Mouse (Mus musculus): ENCODE measurements around the gene Alyref. TPM values are rescaled to one million over a fixed set of nuclear protein-coding genes. Genes with fewer than 3 reads are reported as not detected.

Alyref gene
- total RNA-seq (2021), result 10 to 100 TPM; 80.7 to 92.4 TPM
- long read RNA-seq, experiment 1, transcript Alyref-201 (6 exons, 3,527 nt), result major isoform, 45 of 49 reads
- long read RNA-seq, experiment 1, partial matches to known transcripts, result 1 of 49 reads
- long read RNA-seq, experiment 1, other reads (novel, unspliced or antisense), result 3 of 49 reads
- long read RNA-seq, experiment 2, transcript Alyref-201 (6 exons, 3,527 nt), result major isoform, 115 of 124 reads
- long read RNA-seq, experiment 2, partial matches to known transcripts, result 1 of 124 reads
- long read RNA-seq, experiment 2, other reads (novel, unspliced or antisense), result 8 of 124 reads

GRCm38 (mm10) chr11:120598283-120598989 is at the start of gene Alyref, which contains the start of gene Anapc11:
Gene Alyref, minus strand, starts transcription at chr11:120598365.
Gene Anapc11, plus strand, starts transcription at chr11:120598421.
- DNase-seq (ENCODE audit: low spot score in 2 of 2), result peak; percentile 94 to 96

DNA sequence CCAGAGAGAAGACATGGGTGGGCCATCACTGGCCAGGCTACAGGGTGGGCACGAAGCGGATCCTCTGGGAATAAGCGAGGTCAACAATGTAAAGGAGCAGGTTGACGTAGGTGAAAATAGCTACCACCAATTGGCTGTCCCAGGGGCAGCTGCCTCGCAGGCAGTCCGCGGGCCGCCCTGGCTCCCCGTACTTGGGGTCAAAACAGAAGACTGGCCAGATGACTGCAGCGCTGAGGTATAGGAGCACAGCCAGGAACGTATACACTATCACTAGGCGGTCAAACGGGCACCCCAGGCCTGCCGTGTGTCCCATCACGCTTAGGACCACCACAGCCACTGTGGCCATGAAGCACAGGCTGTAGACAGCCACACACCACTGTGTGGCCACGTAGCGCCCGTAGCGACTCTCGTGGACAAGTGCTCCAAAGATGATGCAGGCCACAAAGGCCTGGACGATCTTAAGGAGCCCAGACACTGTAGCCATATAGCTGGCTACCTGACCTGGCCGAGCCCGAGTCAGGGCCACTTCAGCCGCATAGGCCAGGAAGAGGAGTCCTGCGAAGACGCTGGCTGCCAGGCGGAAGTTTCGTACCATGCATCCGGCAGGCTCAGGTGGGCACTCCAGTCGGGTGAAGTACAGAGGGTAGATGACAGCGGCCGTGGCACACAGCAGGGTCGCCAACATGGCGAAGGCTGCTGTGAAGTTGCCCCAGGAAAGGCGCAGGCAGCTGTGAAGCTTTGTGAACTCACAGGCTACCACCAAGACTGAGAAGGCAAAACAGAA is 49.1 kb upstream of the Alyref start:
- no peak for DNase-seq (ENCODE audit: low spot score in 2 of 2)

DNA sequence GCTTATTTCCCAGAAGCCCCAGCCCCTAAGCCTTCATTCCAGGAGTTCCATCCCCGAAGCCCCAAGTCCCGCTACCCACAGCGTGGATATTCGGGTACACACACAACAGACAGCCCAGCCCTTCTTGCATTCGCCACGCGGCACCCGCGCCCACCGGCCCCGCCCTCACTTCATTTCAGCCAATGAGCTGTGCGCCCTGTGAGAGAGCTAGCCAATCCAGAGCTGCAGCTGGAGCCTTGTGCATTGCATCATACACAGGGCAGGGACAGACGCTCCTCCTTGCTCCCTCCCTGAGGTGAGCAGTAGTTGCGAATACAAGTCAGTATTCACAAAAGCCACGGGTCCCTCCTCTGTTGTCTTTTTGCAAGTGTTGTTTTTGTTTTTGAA is 45.4 kb upstream of the Alyref start, which contains the start of gene Pycr1:
Pycr1 (minus strand) TSS at position 169 of the 387 bp plus-strand sequence.
- peak; percentile 85 to 89 for DNase-seq (ENCODE audit: low spot score in 2 of 2)

GRCm38 (mm10) chr11:120642939-120643600 is 44.9 kb upstream of the Alyref start:
- no peak for DNase-seq (ENCODE audit: low spot score in 2 of 2)

GRCm38 (mm10) chr11:120641869-120642268 is 43.7 kb upstream of the Alyref start:
- no peak for DNase-seq (ENCODE audit: low spot score in 2 of 2)

DNA sequence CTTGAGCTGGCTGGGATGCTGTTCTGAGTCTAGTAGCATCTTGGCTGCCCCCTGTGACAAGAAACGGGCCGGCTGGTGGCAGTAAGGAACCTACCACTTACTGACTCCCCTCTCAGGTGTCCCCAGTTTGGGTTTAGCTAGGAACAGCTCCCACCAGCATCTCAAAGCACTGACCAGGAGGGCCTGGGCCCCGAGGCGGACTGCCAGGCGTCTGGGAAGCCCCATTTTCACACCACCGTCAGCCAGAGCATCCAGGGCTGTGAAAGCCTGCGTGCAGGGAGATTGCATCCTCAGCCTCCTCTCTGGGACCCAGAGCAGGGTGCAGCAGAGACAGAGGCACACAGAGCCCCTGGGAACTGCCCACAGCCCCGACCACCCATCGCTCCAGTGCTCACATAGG is 43.1 kb upstream of the Alyref start:
- DNase-seq (ENCODE audit: low spot score in 2 of 2), result no peak

GRCm38 (mm10) chr11:120634810-120635209 is 36.6 kb upstream of the Alyref start:
- no peak for DNase-seq (ENCODE audit: low spot score in 2 of 2)

DNA sequence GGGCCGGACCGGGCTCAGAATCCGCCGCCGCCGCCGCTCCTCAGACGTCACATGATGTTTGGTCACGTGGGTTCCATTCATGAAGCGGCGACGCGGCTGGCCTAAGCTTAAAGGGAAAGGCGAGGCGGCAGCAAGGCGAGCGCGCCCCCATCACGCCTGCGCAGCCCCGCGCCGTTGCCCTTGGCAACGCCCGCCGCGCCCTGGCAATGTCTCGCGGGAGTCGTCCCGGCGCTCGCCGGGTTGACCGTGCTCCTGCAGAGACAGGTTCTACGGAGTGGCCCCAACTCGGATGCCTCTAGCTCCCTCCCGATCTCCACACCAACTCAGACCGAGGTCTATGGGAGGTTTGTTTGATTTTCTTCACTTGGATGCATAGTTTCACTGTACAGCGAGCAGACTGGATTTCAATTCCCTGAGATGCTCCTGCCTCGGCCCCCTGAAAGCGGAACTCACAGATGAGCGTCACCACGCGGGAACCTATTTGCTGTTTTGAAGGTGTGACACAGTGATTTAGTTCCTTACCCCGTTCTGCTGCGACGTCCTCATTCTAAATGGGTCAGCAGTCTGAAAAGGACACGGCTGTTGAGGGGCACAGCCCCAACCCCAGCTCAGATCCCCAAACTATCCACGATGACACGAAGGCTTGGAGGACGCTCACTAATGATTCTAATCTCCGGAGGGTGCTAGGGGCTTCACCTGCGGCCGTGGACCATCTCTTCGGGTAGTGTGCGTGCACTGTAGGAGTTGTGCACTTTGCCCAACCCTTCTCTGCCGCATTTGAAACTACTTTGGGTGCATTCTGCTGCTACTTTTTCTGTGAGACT is 35.6 kb upstream of the Alyref start, which contains the start of gene Mafg:
Mafg (minus strand) TSS at position 81 of the 824 bp plus-strand sequence.
- DNase-seq (ENCODE audit: low spot score in 2 of 2), result peak; percentile 87 to 92

- peak; percentile 70 to 76 for DNase-seq (ENCODE audit: low spot score in 2 of 2)
These were observed 34.7 kb upstream of the Alyref start for GRCm38 (mm10) chr11:120632559-120633519.

DNA sequence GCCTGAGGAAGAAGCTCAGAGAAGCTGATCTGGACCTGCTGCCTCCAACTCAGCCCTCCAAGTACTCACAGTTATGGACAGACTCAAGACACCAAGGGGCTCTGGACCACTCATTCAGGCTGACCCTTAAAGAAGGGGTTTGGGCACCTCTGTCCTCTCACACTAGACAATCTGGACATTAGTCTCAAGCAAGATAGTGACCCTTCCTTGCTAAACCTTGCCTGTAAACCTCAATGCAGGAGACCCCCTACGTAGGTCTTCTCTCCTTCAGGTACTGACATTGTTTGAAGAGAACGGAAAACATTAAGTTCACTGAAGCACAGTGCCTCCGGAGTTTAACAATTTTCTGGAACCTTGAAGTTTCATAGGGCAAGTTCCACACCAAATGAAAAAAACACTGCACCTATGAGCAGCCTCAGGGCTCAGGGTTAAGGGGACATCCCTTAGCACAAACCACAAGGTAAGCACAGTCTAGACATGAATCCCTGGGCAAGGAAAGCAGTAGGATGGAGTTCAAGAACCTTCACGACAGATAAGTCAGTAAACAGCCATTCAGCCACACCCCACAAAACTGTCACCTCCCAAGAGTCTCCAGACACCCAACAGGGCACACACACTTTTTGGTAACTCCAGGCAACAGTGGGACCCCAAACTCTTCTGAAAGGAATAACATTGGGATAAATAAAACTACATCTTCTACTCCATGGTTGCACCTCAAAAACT is 33.7 kb upstream of the Alyref start:
- DNase-seq (ENCODE audit: low spot score in 2 of 2), result no peak

DNA sequence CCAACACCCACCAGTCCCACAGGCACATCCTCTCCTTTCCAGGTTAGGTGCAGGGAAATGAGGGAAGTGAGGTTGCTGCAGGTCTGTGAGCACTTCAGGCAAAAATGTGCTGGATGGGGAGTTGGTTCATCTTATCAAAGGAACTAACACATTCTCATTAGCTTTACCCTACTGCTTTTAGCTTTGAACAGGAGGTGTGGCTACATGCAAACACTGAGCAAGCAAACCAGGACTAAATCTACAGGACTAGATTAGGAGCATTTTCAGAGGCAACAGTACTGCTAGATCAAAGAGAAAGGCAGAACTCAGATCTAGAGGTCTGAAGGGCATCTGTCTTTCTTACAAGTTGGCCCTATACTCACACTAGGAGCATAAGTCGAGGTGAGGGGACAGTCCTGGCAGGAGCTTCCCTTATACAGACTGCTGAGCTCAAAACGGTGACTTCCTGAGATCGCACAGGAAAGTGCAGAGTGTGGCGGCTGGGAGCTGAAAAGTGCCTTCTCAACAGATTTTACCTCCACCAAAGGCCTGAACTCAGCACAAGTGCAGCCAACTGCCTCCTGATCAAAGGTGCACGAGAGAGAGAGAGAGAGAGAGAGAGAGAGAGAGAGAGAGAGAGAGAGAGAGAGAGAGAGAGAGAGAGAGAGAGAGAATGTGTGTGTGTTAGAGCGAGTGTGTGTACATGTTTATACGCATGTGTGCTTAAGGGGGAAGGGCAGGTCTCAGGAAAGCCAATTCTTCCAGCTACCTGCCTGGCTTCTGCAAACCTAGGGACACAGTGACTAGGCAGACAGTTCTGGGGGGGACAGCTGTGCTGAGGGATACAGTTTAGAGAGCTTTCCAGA is 32.9 kb upstream of the Alyref start:
- no peak for DNase-seq (ENCODE audit: low spot score in 2 of 2)

GRCm38 (mm10) chr11:120630401-120630871 is 32.3 kb upstream of the Alyref start:
- DNase-seq (ENCODE audit: low spot score in 2 of 2), result peak in 1 of 2 experiments; percentile 40

DNA sequence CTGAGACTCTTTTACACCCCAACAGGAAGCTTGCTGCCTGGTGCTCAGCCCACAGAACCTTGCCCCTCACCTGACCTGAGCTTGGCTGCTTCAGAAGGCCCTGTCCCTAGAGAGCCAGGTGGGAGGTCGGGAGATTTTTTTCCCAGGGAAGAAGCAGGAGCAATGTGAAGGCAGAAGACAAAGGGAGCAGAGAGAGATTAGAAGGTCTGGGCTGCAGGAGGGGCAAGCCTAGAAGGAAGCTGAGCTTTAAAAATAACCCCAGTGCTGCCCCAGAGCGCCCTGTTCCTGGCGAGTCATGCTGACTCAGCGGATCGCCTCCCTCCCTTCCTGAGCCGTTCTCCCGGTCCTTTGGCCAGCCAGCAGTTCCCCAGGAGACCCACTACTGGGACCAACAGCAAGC is 31.7 kb upstream of the Alyref start:
- DNase-seq (ENCODE audit: low spot score in 2 of 2), result peak; percentile 51 to 56

GRCm38 (mm10) chr11:120629341-120629730 is 31.2 kb upstream of the Alyref start:
- peak; percentile 45 to 48 for DNase-seq (ENCODE audit: low spot score in 2 of 2)

DNA sequence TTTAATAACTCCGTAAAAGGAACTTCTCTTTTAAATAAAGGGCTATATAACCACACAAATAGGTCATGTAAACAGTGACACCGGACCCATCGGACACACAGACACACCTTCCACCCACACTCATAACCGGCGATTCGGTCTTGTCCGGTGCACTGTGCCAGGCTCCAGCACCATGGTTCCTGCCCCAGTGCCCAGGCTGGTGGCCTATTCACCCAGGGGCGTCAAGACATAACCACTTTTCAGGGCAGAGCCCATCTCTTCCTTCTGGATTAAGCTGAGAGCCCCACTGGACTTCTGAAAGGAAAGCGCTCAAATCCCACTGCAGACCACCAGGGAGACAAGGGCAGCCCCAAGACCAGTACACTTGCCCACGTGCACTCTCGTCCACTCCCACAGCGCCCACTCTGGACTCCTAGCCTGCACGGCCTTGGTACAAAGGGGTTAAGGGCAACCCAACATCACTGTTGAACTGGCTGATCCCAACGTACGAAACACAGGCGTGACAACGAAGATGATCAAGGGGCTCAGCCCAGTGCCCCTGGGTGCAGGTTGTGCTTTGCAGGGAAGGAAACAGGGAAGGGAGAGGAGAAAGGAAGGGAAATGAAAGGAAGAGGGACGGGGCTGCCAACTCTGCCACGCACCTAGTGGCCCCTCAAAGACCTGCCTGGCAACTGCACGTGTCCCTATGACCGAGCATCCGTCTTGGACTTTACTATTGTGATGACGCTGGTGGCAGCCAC is 30.6 kb upstream of the Alyref start:
- no peak for DNase-seq (ENCODE audit: low spot score in 2 of 2)
